Mouse (Mus musculus) cerebellum, adult 11 months (tissue): ENCODE results near the gene Mcoln2.
"Not testable (repeated sequence)": the region's sequence is repeated elsewhere in the genome, so short reads cannot be mapped to it uniquely, and the experiment has no call there.

Experiments used
- DNase-seq: peaks from one replicate; pipeline ENCODE4 v3.0.0; 2022

Mcoln2 gene

DNA sequence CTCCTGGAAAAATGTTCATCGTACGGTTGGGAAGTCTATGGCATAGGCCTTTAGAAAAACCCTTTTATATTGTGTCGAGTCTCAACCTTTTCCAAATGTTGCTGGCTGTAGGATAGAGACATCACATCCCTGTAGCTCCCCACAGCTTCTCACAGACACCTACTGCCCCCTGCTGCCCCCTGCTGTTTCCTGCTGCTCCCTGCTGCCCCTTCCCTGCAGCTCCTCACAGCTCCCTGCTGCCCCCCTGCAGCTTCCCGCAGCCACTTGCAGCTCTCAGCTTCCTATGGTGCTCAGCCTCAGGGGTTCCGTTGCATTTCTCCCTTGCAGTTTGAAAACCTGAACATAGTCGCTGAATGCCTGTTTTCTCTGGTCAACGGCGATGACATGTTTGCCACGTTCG is 40.3 kb downstream of the Mcoln2 start:
- no peak for DNase-seq

DNA sequence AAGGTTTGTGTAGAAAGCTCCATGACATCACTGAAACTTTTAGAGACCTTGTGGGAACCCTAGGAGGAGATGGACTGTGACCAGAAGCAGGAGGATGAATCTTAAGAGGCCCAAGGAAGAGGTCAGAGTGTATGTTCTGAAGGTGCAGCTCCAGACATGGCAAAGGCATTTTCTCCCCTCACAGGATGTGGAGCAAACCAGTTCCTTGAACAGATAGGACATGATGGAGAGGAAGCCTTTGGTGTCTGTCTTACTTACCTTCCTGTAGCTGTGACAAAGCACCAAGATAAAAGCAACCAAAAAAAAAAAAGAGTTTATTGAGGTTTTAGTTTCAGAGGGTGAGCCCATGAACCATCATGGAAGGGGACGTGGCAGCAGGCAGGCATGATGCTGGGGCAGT is 42.9 kb downstream of the Mcoln2 start:
- DNase-seq, result no peak

DNA sequence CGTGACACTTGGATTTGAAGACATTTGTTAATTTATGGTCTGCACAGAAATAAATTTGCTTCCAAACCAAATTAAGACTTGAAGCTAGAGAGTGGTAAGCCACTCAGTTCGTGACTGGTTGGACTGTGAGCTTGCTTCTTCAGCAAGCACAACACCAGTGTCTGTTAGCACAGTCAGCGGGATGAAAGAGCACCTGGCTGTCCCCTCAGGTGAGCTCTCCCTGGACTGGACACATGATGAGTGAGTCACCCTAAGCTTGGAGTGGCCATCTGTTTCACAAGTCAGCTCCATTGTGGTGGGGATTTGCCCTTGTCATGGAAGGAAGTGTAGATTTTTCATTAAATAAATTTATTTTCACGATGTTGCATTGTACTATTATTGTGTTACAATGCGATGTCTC is 45.5 kb downstream of the Mcoln2 start:
- no peak for DNase-seq

DNA sequence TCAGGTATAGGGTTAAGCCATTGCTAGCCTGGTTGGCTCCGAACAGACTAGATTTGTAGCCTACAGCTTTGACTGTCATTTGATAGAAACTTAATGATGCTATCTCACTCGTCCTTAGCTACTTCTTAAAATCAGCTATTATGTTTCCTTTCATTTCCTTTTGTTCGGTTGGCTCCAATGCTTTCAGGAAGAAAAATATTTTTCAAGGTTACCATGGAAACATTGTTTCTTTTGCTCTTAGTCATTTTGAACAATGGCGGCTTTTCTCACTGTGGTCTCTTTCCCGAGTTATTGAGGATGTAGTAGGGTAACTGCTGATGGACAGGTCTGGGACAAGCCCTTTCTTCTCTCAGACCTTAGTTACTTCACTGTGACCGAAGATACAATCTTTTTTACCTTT is 46.7 kb downstream of the Mcoln2 start:
- DNase-seq, result no peak

DNA sequence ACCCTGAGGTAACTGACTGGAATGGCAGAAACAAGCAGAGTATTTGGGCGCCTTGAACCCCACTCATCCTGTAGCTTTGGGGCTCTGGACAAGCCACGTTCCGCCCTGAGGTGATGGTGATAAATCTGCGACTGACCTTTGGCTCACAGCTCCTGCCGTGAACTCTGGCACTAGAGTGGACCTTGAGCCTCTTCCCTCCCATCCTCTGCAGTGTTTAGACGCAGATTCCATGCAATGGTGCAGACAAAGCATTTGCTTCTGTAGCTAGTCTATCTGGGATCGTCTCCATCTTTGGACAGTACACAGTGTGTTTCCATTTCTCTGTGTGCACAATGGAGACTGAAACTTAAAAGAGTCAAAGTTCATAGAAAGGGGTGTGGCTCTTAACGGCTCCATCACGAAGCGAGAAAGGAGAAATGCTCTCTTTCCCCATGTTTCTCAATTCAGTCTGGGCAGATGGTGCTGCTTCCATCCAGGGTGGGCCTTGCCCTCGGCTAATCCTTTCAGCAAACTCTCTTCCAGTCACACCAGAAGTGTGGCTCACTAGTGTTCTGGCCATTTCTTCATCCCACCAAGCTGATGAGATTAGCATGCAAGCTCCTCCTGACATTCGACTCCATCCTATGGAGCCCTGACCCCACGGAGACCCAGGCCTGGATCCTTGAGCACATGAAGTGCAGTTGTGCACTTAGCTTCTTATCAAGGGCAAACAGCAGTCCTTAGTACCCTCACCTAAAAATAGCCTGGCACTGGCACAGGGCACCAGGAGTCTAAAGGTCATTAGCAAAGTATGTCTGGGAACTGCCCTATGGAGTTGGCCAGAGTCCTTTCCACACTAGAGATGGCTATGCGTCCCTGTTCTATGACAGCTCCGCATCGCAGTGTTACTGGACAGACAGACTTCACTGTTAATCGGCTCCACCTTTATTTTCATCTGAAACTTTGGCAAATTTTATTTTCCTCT is 47.4 kb downstream of the Mcoln2 start:
- DNase-seq, result no peak

DNA sequence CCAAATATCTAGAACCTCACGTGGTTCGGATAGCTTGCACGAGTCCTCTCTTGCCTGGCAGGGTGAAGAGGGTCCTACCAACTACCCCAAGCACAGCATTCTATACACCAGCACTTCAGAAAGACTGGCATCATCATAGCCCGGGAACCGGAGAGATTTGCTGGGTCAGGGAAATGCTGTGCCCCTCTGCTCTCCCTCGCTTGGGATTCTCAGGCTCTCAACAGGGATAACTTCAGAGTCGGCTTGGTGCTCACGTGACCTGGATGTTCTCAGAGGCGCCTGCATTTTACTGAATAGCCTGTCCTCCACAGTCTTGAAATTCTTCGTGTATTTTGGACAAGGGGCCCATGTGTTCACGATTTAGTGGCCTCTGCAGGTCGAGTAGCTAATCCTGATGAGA is 48.2 kb downstream of the Mcoln2 start:
- DNase-seq, result no peak

DNA sequence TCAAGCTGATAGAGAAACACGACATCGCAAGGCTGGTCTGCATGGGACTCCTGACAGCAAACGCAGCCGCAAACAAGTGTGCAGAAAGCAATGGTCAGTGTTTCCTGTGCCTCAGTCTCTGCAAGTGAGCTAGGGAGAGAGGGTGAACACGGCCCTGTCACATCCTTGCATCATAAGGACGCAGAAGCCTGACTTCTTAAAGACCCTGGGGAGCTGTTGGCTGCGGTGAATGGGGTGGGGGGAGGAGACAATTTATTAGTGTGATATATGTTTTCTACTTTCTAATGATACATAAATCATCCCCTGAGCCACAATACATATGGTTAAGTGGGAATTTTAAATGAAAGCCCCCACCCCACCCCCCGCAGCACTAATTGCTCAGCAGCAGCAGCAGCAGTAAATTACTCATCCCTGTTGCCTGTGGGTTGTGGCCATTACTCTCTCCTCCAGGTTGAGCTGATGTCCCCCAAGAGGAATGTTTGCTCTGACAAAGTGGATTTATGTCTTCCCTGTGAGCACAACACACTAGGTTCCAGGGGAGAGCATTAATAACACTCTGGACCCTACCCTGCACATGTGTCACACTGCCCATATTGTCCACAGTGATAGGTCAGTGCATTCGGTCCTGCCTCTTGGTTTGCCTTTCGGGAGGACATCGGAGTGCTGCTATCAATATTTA is 49.3 kb downstream of the Mcoln2 start:
- DNase-seq, result no peak

DNA sequence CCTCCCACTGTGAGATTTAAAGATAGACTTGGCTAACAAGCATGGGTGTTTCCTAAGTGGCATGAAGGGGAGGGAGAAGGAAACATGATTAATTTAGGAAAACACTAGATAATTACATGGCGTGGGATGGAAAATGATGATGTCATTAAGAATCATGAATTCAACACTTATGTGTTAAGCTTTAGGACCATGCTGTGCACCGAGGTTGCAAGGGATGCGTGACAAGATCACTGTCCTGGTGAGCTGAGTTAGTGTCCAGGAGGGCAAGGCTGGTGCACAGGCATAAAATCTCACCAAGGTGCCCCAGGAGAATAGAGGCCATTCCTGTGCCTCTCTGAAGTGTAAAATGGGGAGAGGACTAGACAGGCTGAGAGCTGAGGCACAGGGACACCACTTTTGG is 49.9 kb downstream of the Mcoln2 start:
- DNase-seq, result no peak

DNA sequence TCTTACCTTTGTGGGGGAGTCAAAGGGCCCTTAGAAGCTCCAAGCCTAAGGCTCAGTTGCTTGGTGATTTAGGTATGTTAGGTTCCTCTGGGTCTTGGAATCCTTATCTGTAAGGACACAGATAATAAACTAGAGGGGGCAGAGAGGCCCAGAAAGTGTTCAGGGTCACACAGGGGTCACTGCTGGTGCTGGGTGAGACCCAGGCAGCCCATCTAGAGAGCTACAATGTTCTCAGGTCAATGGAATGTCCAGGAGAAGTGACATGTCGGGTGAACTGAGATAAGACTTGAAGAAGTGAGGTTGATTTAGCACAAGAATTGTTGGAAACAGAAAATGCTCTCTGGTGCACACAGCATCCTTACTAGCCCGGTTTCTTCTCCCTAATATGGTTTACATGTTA is 54.7 kb downstream of the Mcoln2 start:
- no peak for DNase-seq

DNA sequence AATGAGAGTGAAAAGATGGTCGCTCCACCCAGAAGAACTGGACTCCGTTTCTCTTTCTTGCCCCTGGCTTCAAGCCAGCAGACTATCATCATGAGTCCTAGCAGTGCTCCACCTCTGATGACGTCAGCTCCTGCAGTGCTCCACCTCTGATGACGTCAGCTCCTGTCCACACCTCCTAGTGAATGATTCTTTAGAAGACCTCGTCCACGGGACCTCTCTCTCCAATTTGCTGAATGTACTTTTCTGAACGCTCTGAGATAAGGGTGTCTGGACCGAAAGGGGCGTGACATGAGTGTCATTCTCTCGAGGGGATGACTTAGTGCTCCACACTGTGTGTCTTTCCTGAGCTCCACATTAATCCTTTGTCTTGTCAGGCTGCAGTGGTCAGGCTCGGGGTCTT is 55.7 kb downstream of the Mcoln2 start:
- no peak for DNase-seq

DNA sequence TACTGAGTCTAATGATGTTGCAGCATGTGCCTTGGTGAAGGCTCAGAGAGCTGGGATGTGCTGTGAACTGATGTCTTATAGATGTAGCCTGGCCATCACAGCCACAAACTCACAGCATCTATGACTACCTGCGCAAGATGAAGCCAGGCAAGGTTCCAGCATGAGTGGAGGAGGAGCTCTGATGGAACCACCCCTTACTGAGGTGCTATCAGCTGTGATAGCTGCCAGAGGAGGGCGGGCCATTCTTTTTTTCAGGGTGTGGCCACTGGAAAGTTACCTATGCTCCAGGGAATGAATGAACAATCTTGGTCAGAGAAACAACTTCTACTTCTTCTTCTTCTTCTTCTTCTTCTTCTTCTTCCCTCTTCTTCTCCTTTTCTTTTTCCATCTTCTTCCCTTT is 57.0 kb downstream of the Mcoln2 start:
- no peak for DNase-seq

DNA sequence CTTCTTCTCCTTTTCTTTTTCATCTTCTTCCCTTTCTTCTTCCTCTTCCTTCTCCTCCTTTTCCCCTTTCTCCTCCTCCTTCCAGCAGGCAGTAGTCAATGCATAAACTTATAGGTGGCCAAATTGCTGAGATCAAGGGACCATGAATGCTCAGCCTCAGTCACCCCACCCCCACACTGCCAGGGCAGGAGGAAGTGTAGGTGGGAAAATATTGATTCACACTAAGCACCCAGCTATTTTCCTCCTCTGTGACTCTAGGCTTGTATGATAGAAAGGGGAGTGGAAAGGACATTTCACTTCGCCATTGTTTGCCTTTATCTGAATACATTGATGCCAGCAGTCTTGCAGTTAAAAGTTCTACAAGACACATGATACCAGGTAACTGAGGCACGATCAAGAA is 57.8 kb downstream of the Mcoln2 start:
- DNase-seq, result no peak

DNA sequence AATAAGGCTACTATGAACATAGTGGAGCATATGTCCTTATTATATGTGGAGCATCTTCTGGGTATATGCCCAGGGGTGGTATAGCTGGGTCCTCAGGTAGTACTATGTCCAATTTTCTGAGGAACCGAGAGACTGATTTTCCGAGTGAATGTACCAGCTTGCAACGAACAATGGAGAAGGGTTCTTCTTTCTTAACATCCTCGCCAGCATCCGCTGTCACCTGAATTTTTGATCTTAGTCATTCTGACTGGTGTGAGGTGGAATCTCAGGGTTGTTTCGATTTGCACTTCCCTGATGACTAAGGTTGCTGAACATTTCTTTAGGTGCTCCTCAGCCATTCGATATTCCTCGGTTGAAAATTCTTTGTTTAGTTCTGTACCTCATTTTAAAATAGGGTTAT is 60.1 kb downstream of the Mcoln2 start:
- DNase-seq, result not testable (repeated sequence)

DNA sequence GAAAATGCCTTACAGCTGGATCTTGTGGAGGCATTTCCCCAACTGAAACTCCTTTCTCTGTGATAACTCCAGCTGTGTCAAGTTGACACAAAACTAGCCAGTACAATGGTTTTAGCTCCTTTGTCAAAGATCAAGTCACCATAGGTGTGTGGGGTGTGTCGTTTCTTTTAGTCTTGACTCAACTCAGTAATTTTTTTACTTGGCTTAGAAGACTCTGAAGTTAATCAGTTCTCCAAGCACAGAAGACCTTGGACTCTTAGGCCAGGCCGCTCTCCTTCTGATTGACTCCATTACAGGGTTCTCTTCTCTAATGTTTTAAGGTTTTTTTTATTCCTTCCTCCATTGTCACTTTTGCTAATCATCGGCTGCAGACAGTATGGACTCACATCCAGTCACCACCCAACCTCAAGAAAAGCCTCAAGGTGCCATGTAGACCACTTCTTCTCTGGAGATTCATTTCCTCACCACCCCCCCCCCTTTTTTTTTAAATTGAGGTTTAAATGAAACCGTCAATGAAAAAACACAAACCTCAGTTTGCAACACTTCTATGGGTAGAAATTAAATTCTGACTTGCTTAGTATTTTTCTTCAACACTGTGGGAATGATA is 61.6 kb downstream of the Mcoln2 start:
- no peak for DNase-seq

DNA sequence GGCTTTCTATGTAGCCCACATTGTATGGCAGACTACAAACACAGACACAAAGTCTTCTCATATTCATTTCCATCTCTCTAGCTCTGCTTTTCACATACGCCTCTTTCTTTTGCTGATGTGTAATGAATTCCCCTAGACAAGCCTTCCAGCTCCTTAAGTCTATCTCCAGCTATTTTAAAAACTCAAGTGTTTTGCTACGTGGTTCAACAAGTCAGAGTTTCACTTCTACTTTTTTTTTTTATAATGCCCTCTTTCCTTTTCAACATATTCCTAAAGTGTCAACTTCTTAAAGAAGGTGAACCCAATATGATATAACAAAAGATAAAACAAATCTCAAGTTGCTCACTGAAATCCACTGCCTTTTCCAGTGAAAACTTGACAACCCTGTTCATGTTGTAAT is 62.3 kb downstream of the Mcoln2 start:
- no peak for DNase-seq

DNA sequence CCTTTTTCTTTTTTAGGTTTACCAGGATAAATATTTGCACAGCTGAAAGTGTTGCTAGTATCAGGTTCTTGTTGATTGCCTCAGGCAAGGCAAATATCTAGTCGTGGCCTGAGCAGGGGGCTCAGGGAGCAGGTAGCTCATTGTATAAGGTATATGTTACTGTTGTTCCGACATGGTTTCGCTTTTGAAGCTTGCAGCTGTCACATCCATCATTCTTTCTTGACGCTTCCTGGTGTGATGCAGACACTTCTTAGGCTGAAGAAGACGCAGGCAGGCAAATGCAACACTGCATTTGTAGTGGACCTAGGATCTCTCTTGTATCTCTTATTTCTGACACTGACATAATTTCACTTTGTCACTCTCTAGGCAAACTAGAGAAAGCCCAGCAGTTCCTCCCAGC is 63.7 kb downstream of the Mcoln2 start:
- DNase-seq, result no peak

DNA sequence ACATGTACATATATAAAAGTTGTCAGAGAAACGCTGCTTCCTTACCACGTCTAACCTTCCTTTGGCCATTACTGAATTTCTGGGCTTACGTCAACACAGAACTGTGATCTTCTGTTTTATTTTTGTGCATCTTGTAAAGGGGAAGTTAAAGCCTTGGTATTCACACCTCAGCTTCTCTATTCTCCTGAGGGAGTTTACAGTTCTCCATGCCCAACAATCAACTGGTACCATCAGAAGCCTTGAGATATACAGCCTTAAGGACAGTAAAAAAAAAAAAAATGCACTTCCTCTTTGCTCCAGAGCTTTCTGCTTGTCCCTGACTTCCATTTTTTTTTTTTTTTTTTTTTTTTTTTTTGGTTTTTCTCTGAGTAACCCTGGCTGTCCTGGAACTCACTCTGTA is 66.9 kb downstream of the Mcoln2 start:
- DNase-seq, result no peak

DNA sequence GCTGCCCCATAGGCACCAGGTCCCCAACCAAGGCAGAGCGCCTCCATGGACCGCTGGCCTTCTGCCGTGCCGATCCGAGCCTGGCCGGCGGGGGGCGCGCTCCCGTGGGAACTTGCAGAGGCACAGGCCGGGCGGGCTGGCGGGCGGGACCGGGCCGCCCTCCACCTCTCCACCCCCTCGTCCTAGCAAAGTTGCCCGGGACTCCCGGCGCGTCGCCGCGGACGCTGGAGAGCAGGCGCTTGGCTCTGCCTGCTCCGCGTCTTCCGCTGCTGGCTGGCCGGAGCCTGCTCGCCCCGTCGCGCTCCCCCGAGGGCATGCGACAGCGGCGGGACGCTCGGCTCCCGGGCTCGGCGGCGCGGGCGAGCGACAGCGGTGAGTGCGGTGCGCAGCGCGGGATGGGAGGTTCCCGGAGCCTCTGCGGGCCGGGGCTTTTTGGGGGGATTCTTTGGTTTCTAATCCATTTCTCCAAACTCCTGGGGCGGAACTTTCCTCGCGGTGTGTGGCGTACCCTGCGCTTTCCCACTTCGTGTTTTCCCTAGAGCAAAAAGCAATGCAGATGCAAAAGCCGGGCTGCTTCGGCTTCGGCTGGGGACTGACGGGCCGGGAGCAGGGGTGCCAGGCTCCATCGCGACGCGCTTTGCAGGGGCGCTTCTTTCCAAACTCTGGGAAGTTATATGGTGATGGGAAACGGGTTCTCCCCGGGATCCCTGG is 71.3 kb downstream of the Mcoln2 start, which contains the start of gene Lpar3:
Gene Lpar3, plus strand, starts transcription at position 188 of the 711 bp plus-strand sequence.
- no peak for DNase-seq

DNA sequence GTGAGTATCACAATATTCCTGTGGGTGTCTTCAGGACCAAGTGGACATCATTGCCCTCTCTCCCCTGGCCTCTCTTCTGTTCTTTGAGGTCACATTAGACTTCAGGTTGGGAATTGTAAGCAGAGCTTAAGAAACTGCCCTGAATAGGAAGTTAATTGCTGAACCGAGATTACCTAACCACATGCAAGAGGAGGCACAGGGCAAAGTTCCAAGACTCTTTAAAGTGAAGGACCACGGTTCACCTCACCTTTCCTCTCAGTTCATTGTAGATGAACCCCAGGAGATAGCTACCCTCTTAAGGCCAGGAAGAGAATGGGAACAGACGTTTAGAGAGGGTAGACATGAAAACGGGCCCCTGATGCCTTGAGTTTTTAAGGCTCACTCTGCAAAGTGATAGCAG is 74.6 kb downstream of the Mcoln2 start:
- no peak for DNase-seq

DNA sequence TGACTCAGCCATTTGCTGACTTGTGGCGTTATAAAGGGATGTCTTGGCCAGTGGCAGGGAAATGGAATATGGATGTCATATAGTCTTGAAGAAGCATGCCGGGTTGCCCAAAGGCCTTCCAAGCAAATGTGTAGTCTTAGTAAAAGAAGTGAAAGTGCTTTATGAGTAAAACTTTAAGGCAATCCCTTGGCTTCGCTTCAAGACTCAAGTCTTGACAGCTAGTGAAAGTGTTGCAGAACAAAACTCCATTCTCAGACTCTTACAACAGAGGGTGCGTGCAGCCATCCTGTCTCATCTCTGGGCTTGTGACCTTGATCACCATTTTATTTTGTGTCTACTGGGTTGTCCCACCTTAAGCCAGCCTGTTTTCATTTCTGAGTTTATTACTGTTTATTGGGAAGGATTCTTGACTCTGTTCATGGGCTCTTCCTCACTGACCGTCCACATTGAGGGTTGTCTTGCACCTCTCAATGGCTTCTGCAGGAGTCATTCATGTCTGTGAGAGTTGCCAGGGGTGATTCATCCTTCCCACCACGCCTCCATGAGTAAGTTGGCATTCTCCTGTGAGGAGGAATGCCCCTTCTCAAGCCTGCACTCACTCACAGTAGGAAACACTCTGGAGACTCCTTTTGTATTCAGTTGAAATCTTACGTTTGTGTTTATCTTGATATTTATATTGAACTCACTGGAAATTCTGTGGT is 75.6 kb downstream of the Mcoln2 start:
- no peak for DNase-seq

DNA sequence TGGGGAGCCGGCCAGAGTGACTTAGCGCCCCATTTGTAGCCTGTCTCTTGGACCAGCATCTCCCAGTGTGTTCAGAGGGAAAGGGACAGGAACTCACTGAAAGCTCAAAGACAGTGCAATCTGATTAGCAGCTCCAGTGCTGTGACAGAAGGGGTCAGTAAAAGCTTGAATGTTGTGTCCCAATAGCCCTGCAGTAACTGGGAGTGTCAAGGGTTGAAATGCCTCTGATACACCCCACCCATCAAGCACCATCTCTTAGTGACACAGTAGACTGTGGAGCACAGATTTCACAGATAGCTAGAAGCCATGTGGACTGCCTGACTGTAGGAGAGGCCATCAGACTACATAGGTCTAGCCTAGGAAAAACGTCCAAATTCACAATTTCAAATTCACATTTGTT is 77.8 kb downstream of the Mcoln2 start:
- no peak for DNase-seq

DNA sequence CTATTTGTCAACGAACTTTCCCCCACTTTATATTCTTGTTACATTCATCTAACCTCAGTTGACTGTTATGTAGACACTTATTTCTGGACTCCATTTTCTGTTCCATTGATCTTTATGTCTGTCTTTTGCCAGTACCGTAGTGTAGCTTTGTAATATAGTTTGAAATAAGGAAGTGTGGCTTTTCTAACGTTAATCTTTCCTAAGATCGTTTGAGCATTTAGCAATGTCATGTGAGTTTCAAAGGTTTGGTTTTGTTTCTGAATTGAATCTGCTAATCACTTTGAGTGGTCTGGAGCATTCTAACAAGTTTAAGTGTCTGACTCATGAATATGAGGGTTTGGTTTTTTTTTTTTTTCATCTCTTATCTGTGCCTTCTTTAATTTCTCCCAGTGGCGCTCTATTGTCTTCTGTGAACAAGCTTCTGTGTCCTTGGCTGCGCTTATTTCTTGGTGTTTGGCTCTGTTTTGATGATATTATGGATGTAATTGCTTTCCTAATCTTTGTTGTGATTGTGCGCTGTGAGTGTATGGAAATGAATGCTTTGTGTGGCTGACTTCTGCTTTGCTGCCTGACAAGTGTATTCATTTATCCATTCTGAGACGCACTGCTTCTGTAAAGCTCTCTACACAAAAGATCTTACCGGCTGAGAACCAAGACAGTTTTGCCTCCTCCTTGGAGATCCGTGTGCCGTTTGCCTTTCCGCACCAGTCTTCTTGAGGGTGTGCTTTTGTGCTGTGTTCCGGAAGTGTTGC is 79.1 kb downstream of the Mcoln2 start:
- DNase-seq, result no peak
